ENCODE assay signal across 8 mouse cellular contexts in the genomic region with DNA sequence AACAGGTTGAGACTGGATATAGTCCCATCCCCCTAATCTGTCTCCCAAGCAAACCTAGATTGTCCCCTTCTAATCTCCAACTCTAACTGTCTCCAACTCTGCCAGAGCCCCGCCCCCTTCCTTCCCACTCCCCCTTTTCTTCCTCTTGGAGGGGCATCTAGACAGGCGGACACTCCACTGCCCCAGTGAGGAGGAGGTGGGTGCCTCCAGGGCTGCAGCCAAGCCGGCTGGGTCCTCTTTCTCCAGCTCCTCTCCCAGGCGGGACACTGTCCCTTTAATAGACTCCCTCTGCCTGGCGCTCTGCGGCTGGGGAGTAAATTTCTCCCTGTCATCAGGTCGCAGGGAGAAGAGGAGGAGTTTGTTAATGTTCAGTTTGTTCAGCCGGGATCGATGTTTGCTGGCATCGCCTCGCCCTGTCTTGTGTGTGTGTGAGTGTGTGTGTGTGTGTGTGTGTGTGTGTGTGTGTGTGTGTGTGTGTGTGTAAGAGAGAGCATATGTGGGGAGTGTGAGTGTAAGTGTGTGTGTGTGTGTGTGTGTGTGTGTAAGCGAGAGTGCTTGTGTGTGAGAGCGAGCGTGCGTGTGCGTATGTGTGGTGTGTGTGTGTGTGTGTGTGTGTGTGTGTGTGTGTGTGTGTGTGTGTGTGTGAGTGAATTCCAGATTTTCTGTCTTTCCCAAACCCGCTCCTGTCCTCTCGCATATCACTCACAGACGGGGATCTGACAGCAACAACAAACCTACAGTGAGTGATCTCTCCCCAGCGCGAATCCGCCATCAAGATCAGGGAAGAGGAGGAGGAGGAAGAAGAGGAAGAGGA. TPM values are rescaled to one million over a fixed set of nuclear protein-coding genes. Genes with fewer than 3 reads are reported as not detected.
A peak's percentile ranks its signal among the peaks of the same experiment; 100 is the strongest.
DNase-seq lines count a peak whose midpoint lies in the region; ATAC-seq and TF ChIP-seq lines count a peak whose summit lies in the region.

Gene Tshz2 (plus strand): TSS at position 676 of the 814 bp plus-strand sequence.

- peak within 1 kb of the TSS; percentile 90 for H3K9ac ChIP-seq in heart, embryonic 13.5 days
- peak within 1 kb of the TSS; percentile 88 for H3K9ac ChIP-seq in kidney, embryonic 15.5 days
- H3K9ac ChIP-seq in liver, embryonic 14.5 days (replicated peaks) = peak within 1 kb of the TSS; percentile 42
- peak within 1 kb of the TSS; percentile 89 for H3K9ac ChIP-seq in neural tube, embryonic 15.5 days (replicated peaks)

- TF ChIP-seq EP300 in liver, embryonic 14.5 days (IDR thresholded peaks at IDR 0.05; ENCODE audit: low read depth) = no peak

- peak; percentile 14 for DNase-seq in right cerebral cortex, postnatal 14 days
- no peak for DNase-seq in right cerebral cortex, adult 18-20 months
- DNase-seq in fat pad, adult 2 months (ENCODE audit: extremely low read depth, low read depth, low spot score) = peak; percentile 21
- DNase-seq in liver, embryonic 14.5 days (ENCODE audit: low read depth in 3 of 3, low spot score in 3 of 3) = peak; percentile 6 to 9 (median 7)
- DNase-seq in thymus, postnatal 0 days (ENCODE audit: low spot score) = no peak

- H3K4me2 ChIP-seq in heart, embryonic 13.5 days = peak within 1 kb of the TSS; percentile 90
- peak within 1 kb of the TSS; percentile 87 for H3K4me2 ChIP-seq in kidney, embryonic 15.5 days
- peak within 1 kb of the TSS; percentile 53 for H3K4me2 ChIP-seq in liver, embryonic 14.5 days (ENCODE audit: low read depth)
- peak within 1 kb of the TSS; percentile 82 for H3K4me2 ChIP-seq in neural tube, embryonic 15.5 days

- no peaks in the 10 kb centered on the region for H3K27me3 ChIP-seq in heart, embryonic 13.5 days (replicated peaks)
- H3K27me3 ChIP-seq in kidney, embryonic 15.5 days = no peaks in the 10 kb centered on the region
- no peaks in the 10 kb centered on the region for H3K27me3 ChIP-seq in liver, embryonic 14.5 days (ENCODE audit: control insufficient read depth, insufficient read depth, low read length)
- no peaks in the 10 kb centered on the region for H3K27me3 ChIP-seq in neural tube, embryonic 15.5 days (replicated peaks)

- under 1% methylated on average over 20 of the region's 22 CpGs for WGBS in heart, embryonic 13.5 days
- WGBS in kidney, embryonic 15.5 days = under 1% methylated on average over 21 of the region's 22 CpGs
- 1% methylated on average over 22 of the region's 22 CpGs for WGBS in liver, embryonic 14.5 days (ENCODE audit: insufficient replicate concordance)
- 1% methylated on average over 22 of the region's 22 CpGs for WGBS in neural tube, embryonic 15.5 days

- TF ChIP-seq CTCF in liver, embryonic 14.5 days (IDR thresholded peaks at IDR 0.05; ENCODE audit: low read depth) = no peak

- H3K27ac ChIP-seq in heart, embryonic 13.5 days (replicated peaks) = peak within 1 kb of the TSS; percentile 81
- peak within 1 kb of the TSS; percentile 94 for H3K27ac ChIP-seq in kidney, embryonic 15.5 days
- no peak within 1 kb of the TSS for H3K27ac ChIP-seq in liver, embryonic 14.5 days
- peak within 1 kb of the TSS; percentile 90 for H3K27ac ChIP-seq in neural tube, embryonic 15.5 days (replicated peaks)

- H3K9me3 ChIP-seq in heart, embryonic 13.5 days = no peaks in the 10 kb centered on the region
- H3K9me3 ChIP-seq in kidney, embryonic 15.5 days (replicated peaks) = no peaks in the 10 kb centered on the region
- H3K9me3 ChIP-seq in liver, embryonic 14.5 days (ENCODE audit: control insufficient read depth, low read length) = no peaks in the 10 kb centered on the region
- H3K9me3 ChIP-seq in neural tube, embryonic 15.5 days (replicated peaks) = no peaks in the 10 kb centered on the region

- H3K4me1 ChIP-seq in heart, embryonic 13.5 days = peaks cover 28% of the 10 kb centered on the region
- peaks cover 48% of the 10 kb centered on the region for H3K4me1 ChIP-seq in kidney, embryonic 15.5 days
- peaks cover 0 to 1% of the 10 kb centered on the region in 2 experiments; a peak in 2 of 4 replicates for H3K4me1 ChIP-seq in liver, embryonic 14.5 days (replicated peaks; ENCODE audit: control insufficient read depth in 2 of 2, insufficient read depth in 2 of 2, low read length in 1 of 2)
- peaks cover 36% of the 10 kb centered on the region for H3K4me1 ChIP-seq in neural tube, embryonic 15.5 days

- no peaks in the 10 kb centered on the region for H3K36me3 ChIP-seq in heart, embryonic 13.5 days
- H3K36me3 ChIP-seq in kidney, embryonic 15.5 days = no peaks in the 10 kb centered on the region
- no peaks in the 10 kb centered on the region for H3K36me3 ChIP-seq in liver, embryonic 14.5 days (replicated peaks; ENCODE audit: control insufficient read depth, insufficient read depth, low read depth)
- H3K36me3 ChIP-seq in neural tube, embryonic 15.5 days = no peaks in the 10 kb centered on the region

- ATAC-seq in heart, embryonic 13.5 days (ENCODE audit: extremely low read depth, insufficient number of reproducible peaks, low FRiP score, low TSS enrichment) = 0 out of 2 replicates have a peak, but pooled peaks have one; percentile 8
- peak; percentile 92 for ATAC-seq in kidney, embryonic 15.5 days (replicated peaks; ENCODE audit: low FRiP score)
- ATAC-seq in liver, embryonic 14.5 days (ENCODE audit: insufficient read depth) = peak; percentile 62
- ATAC-seq in neural tube, embryonic 15.5 days (ENCODE audit: low FRiP score) = peak; percentile 84

- peak within 1 kb of the TSS; percentile 76 for H3K4me3 ChIP-seq in heart, embryonic 13.5 days
- peak within 1 kb of the TSS; percentile 79 for H3K4me3 ChIP-seq in kidney, embryonic 15.5 days (replicated peaks)
- H3K4me3 ChIP-seq in liver, embryonic 14.5 days (ENCODE audit: insufficient read depth in 1 of 2, low read depth in 2 of 2, low read length in 2 of 2) = peak within 1 kb of the TSS; percentile 52 to 55
- H3K4me3 ChIP-seq in neural tube, embryonic 15.5 days (replicated peaks) = peak within 1 kb of the TSS; percentile 80

RNA-seq across cellular contexts. Expression of gene Tshz2, which starts in this region (rescaled TPM):
- polyA plus RNA-seq in heart, embryonic 13.5 days (2015; fragmentation: Nextera tagmentation; extraction: Ambion mirVana) = 4.0 and 4.1 TPM in 2 replicates
- 14.5 and 17.8 TPM in 2 replicates for polyA plus RNA-seq in kidney, embryonic 15.5 days (2015; fragmentation: Nextera tagmentation; extraction: Ambion mirVana)
- 1.2 and 1.5 TPM in 2 replicates for polyA plus RNA-seq in liver, embryonic 14.5 days (2012; rRNA removed)
- 0.43 and 0.53 TPM in 2 replicates for polyA plus RNA-seq in liver, embryonic 14.5 days (2014; fragmentation: Nextera tagmentation; extraction: Ambion mirVana)
- 40.1 and 50.4 TPM in 2 replicates for polyA plus RNA-seq in neural tube, embryonic 15.5 days (2015; fragmentation: Nextera tagmentation; extraction: Ambion mirVana)
- 1.1 and 1.7 TPM in 2 replicates for polyA plus RNA-seq in thymus, postnatal 0 days (2015; fragmentation: Nextera tagmentation; extraction: Ambion mirVana)

Comparison
In these comparisons a context has a peak if more than half of its experiments do, and no peak if none do; other contexts are left out.
1. DNase-seq: peak in right cerebral cortex, postnatal 14 days (single experiment), fat pad, adult 2 months (single experiment) and liver, embryonic 14.5 days (3 of 3); none in right cerebral cortex, adult 18-20 months (single experiment) and thymus, postnatal 0 days (single experiment).
2. ATAC-seq: peak in every context shown above with its lines; median percentile 92 in kidney, embryonic 15.5 days; 84 in neural tube, embryonic 15.5 days; 62 in liver, embryonic 14.5 days; 8 in heart, embryonic 13.5 days.
3. Peak in every context shown above with its lines, with median percentiles within 50 percentile points of each other: H3K4me2 ChIP-seq, H3K4me3 ChIP-seq and H3K9ac ChIP-seq.